ENCODE assay signal across 12 mouse cellular contexts in the genomic region with DNA sequence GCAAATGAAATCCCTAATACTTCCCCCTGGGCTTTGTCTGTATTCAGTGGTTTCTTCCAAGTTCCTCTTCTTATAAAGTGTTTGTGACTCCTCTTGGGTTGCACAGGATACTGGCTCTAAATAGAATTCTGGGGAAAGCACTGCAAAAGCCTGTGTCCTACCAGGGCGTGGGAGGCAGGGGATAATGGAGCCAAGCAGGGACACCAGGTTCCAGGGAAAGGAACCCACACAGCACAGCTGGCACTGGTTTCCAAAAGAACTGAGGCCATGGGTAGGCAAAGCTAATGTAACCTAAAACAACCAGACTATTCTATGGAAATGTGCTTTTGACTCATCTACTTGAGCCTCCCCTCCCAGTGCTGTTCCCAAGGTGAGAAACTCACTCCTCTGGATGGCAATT.
"Had no signal": no experiment of that assay in that cellular context is flagged by ENCODE, and none has a peak within 500 bp of the region (broad histone marks: within the 10 kb centered on the region; RNA-seq: fewer than 3 reads in every experiment).

No protein-coding gene starts in this region.

- DNase-seq: kidney, adult 11 months; kidney, adult 9 months; kidney, postnatal 36 days; layer of hippocampus, postnatal 36 days; lung, adult 18-20 months; retina, postnatal 1 day; thymus, postnatal 36 days had no signal

- H3K27ac ChIP-seq: kidney, postnatal 0 days; limb, embryonic 13.5 days; liver, embryonic 14.5 days; midbrain, embryonic 12.5 days; neural tube, embryonic 13.5 days had no signal

- H3K4me3 ChIP-seq: limb, embryonic 13.5 days; midbrain, embryonic 12.5 days; neural tube, embryonic 13.5 days had no signal
